Mouse (Mus musculus) kidney, adult 11 months (tissue): Measurements from ENCODE around the gene Spag16.
A peak's percentile ranks its signal among the peaks of the same experiment; 100 is the strongest.
"Not testable (repeated sequence)": the region's sequence is repeated elsewhere in the genome, so short reads cannot be mapped to it uniquely, and the experiment has no call there.

Source experiments
- DNase-seq: peaks from one replicate; pipeline ENCODE4 v3.0.0; 2022

The Spag16 gene

GRCm38 (mm10) chr1:69826806-69827703 is at the start of gene Spag16:
Spag16 (plus strand) TSS chr1:69826970.
- peak; percentile 12 for DNase-seq

- DNase-seq = no peak
These were observed 41.6 kb upstream of the Spag16 start for GRCm38 (mm10) chr1:69785129-69785528.

- no peak for DNase-seq
These were observed 40.1 kb upstream of the Spag16 start for GRCm38 (mm10) chr1:69786716-69787115.

DNA sequence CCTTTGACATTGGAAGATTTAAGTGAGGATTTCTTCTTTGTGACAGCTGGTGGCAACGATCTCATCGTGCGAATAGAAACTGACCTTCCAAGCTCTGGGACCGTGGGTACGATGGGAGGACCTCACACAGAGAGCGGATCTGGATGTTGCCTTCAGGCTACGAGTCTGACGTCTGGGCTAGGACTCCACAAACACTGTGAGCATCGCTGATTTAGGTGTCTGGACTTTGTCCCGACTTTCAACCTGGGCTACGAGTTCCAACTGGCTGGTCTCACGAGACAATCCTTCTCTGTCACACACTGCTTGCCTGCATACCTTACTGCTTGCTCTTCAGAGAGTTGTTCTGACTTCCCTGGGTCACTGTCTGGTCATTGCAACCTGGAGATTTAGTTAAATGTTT is 39.4 kb upstream of the Spag16 start:
- no peak for DNase-seq

- no peak for DNase-seq
These were observed 36.2 kb upstream of the Spag16 start for GRCm38 (mm10) chr1:69790337-69791250.

DNA sequence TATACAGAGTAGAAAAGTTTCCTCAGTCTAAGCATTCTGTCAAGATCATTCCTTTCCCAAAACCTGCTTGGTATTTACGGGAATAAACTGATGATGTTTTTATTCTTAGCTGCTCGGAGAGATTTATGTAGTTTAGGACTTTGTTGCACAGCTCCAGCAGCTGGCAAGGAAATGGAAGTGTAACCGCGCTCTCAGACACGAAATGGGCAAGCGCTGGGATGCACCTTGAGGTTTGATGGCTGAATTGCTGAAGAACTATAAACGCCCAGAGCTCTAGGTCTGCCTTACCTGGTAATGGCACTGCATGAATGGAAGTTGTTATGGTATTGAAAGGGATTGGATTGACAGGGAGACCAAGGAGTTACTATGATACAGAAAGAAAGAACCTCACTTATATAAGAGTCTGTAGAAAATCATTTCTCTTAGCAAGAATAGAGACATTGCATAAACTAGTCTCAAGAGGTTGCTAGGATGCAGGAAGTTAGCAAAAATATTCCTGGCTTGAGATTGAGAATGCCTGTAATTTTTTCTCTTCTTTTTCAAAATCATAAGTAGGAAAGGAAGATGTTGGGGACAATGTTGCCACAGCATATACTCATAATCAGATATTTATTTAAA is 27.7 kb upstream of the Spag16 start:
- DNase-seq = no peak

GRCm38 (mm10) chr1:69810161-69810560 is 16.6 kb upstream of the Spag16 start:
- no peak for DNase-seq

DNA sequence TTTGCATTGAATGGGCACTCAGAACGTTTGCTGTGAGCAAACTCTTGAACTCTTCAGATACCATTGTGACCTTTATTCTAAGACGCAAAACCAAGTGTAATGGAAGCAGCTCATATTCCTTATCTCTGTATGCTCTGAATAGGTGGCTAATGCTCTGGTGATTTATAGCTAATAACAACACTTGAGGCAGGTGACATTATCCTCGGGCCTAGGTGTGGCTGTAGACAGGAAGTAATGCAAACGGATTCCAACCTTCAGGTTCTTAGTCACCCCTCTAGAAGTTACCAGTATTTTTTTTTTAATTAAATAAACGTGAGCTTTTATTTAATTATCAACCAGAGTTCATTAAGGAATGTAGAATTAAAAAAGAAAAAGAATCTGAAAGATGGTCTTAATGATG is 1.1 kb upstream of the Spag16 start:
- DNase-seq = not testable (repeated sequence)

- DNase-seq = no peak
These were observed 2.2 kb downstream of the Spag16 start for GRCm38 (mm10) chr1:69828872-69829479.

GRCm38 (mm10) chr1:69830586-69830985 is 3.8 kb downstream of the Spag16 start:
- DNase-seq = no peak

DNA sequence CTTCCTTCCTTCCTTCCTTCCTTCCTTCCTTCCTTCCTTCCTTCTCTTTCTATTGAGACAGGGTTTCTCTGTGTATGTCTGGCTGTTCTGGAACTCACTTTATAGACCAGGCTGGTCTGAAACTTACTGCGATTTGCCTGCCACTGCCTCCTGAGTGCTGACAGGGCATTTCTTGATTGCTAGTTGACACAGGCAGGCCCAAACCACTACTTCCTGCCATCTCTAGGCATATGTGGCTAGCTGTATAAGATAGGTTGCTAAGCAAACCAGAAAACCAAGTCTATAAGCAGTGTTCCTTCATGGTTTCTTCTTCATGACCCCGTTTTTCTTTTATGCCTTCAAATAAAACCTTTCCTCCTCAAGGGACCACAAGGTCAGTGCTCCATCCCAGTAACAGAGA is 4.2 kb downstream of the Spag16 start:
- DNase-seq = no peak

DNA sequence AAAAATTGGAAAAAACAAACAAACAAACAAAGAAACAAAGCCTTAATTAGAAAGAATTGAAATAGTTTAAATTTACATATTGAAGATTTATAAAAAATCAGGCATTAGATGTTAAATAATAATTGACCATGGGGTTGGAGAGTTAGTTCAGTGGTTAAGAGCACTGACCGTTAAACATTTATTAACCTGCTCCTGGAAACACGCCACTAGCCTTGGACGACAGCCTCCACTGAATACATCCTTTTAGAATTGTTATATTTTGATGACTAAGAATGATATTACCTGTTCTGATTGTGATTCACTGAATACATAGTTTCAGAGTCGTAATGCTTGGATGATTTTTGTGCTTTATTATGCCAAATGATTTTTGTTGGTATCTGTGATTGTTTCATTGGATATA is 6.7 kb downstream of the Spag16 start:
- peak; percentile 6 for DNase-seq

- no peak for DNase-seq
These were observed 26.7 kb downstream of the Spag16 start for GRCm38 (mm10) chr1:69853436-69853835.

DNA sequence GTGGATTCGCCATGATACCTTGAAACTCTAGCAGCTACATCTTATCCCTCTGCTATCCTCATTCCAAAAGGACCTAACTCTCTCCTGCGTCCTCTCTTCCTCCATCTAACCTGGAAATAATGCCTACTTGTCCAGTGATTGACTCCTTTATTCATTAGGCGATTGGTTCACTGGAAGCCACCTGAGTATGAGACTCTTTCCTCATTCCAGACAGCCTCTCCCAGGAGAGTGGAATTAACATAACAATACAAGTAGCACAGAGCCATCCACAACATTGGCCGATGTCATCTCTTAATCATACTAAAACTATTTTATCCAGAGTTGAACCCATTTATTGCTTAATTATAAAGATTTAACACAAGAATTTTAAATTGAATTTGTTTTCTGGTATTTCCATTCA is 41.0 kb downstream of the Spag16 start:
- no peak for DNase-seq

GRCm38 (mm10) chr1:69956606-69957005 is 129.8 kb downstream of the Spag16 start:
- DNase-seq = no peak

DNA sequence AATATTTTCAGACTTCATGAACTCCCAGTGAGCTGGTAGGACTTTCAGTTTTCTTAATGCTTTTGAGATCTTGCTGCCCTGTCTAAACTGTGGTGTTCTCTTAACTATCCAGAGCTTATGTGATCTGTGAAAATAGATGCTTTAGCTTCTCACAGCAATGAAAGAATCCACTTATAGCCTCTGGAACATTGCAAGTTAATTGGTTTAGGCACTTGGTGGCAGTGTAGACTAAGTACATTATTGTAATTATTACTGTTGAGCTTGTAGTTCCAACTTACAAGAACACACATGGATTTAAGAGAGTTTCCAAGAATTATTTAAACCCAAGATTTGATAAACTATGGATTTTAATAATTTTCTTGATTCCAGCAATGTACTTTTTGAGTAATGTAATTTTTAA is 170.1 kb downstream of the Spag16 start:
- DNase-seq = no peak

- DNase-seq = no peak
These were observed 186.2 kb downstream of the Spag16 start for GRCm38 (mm10) chr1:70012991-70013390.

GRCm38 (mm10) chr1:70037384-70037783 is 210.6 kb downstream of the Spag16 start:
- DNase-seq = no peak

GRCm38 (mm10) chr1:70067404-70067803 is 240.6 kb downstream of the Spag16 start:
- DNase-seq = no peak

GRCm38 (mm10) chr1:70073440-70073839 is 246.7 kb downstream of the Spag16 start:
- no peak for DNase-seq

GRCm38 (mm10) chr1:70078806-70079205 is 252.0 kb downstream of the Spag16 start:
- no peak for DNase-seq

- no peak for DNase-seq
These were observed 255.6 kb downstream of the Spag16 start for GRCm38 (mm10) chr1:70082208-70082878.
